Mouse (Mus musculus) hindbrain, embryonic 14.5 days (tissue): ENCODE data around the gene Zfp91. TPM values are rescaled to one million over a fixed set of nuclear protein-coding genes. Genes with fewer than 3 reads are reported as not detected.

Source experiments
- ATAC-seq: fragments of 200-750 bp; cut with Nextera tagmentation; 2 replicates; pipeline ENCODE4 v1.8.0; 2017; ENCODE audit warnings: moderate number of reproducible peaks, mild to moderate bottlenecking, moderate TSS enrichment, moderate library complexity; ENCODE audit not compliant: low FRiP score
- DNase-seq: peaks from one replicate; pipeline ENCODE4 v3.0.0-alpha.2; 2015; ENCODE audit warnings: low spot score
- H3K27ac ChIP-seq: fragments of 300-500 bp; sonication (generic); 2 replicates; pipeline ENCODE4 v1.5.1; 2014; ENCODE audit warnings: mild to moderate bottlenecking, moderate library complexity
- H3K27me3 ChIP-seq: fragments of 300-500 bp; sonication (generic); 2 replicates; pipeline ENCODE4 v1.6.1; 2014; ENCODE audit warnings: mild to moderate bottlenecking, low read length, mixed read lengths; ENCODE audit not compliant: control insufficient read depth, insufficient read depth
- H3K36me3 ChIP-seq: fragments of 300-500 bp; sonication (generic); replicated peaks from 2 replicates; pipeline ENCODE4 v1.6.1; 2014; ENCODE audit not compliant: control insufficient read depth, insufficient read depth
- H3K4me1 ChIP-seq: fragments of 300-500 bp; sonication (generic); replicated peaks from 2 replicates; pipeline ENCODE4 v1.6.1; 2014; ENCODE audit warnings: antibody characterized with exemption, low read length, mixed read lengths; ENCODE audit not compliant: control insufficient read depth, insufficient read depth
- H3K4me2 ChIP-seq: fragments of 300-500 bp; sonication (generic); replicated peaks from 2 replicates; pipeline ENCODE4 v1.6.1; 2014; ENCODE audit warnings: mild to moderate bottlenecking, moderate library complexity
- H3K4me3 ChIP-seq: fragments of 300-500 bp; sonication (generic); replicated peaks from 2 replicates; pipeline ENCODE4 v1.5.1; 2014; ENCODE audit warnings: mild to moderate bottlenecking, low read length
- H3K9ac ChIP-seq: fragments of 300-500 bp; sonication (generic); 2 replicates; pipeline ENCODE4 v1.6.1; 2014
- H3K9me3 ChIP-seq: fragments of 300-500 bp; sonication (generic); 2 replicates; pipeline ENCODE4 v1.6.1; 2016; ENCODE audit warnings: low read length; ENCODE audit not compliant: control insufficient read depth
- WGBS: fragments of 180-500 bp; shearing (Covaris S2); extraction: QIAGEN DNeasy Blood & Tissue Kit; methylation state at CpG from one replicate; pipeline ENCODE4 v1.1.7; 2014; 5-methylcytosine and 5-hydroxymethylcytosine counted together
- polyA plus RNA-seq: library from polyadenylated mRNA; unstranded; fragments of >200 nt; fragmentation: Nextera tagmentation; extraction: Ambion mirVana; gene quantifications from 2 replicates; pipeline ENCODE4 v1.2.1, GENCODE M21; 2014

The Zfp91 gene
- polyA plus RNA-seq, 1 experiment from 2014 or later = 8.5 TPM

DNA sequence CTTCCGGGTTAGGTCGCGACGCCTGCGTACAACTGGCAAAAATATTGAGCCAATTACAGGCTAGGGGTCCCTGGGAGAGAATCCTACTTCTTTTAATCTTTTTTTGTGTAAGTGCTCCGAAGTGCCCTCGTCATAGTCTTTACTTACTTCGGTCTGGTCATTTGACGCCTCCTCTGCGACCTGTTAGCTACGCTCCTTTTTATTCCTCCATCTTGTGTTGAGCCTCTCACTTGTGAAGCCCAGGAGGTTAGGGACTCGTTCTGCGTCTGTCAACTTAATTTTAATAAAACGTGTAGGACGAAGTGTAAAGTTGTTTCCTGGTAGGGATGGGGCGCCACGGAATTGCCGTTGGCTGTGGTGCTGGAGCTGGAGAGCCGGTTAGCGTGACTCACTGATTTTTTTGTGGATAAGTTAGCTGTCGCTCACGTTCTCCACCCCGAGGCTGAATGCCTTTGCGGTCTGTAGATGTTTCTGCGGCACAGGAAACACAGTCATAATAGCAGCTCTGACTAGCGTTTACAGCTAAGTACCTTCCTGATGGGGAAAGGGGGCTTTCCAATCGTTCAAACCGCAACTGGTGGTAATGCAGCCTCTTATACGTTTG lies 504 bp upstream of the Zfp91 start:
- H3K36me3 ChIP-seq = no peaks in the 10 kb centered on the region
- peak overlapping the region; percentile 56 for H3K9ac ChIP-seq
- WGBS = under 1% methylated on average over 29 of the region's 29 CpGs
- no peak; the same call in none of the 2 replicates for ATAC-seq
- H3K4me1 ChIP-seq = peaks cover 13% of the 10 kb centered on the region; the same call in 1 of the 2 replicates
- peak; percentile 57 for DNase-seq
- H3K4me3 ChIP-seq = peak overlapping the region; percentile 90
- H3K27ac ChIP-seq = peak overlapping the region; percentile 99
- no peaks in the 10 kb centered on the region for H3K27me3 ChIP-seq
- H3K9me3 ChIP-seq = no peaks in the 10 kb centered on the region
- peak overlapping the region; percentile 71 for H3K4me2 ChIP-seq

GRCm38 (mm10) chr19:12795110-12795509 lies 816 bp downstream of the Zfp91 start:
- under 1% methylated on average over 34 of the region's 63 CpGs for WGBS
- ATAC-seq = peak; percentile 41

DNA sequence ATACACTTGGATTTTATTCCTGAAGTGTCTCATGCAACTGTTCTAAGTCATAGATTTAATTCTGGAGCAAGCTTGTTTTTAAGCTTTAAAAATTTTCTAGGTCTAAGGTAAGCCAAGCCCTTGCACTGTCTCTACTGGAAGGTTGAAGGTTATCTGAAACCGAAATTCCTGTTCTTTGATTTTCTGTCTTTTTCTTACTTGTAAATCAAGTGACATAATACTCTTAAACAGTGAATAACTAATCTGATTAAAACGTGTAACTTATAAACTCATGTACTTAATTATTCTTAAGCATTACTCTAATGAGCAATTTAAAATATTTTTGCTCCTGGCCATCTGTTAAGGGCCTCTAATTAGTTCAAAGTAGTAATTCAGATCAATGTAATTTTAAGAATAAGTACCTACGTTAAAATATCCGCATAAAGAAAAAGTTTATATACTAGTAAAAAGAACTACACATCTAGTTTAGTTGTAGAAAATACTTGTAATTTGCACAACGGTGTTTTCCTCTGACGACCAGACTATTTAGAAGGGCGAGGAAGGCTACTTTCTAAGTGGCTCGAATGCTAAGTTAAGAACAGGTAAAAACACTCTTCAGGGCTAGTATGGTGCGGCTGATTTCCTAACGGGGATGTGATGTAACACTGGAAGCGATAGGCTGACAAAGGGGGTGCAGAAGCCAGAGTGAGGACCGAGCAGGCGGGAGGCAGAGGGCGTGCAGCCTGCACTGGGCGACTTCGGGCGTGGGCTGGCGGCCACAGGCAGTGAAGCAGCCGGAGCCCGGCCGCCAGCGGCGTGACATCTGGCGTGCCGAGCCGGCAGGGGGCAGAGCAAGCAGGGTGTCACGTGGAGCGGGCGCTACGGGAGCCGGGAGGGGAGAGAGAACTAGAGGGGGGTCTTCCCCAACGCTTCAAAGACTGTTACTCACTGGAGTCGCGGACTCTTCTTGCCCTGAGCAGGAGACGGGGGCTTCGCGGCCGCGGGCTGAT lies 1.6 kb downstream of the Zfp91 start:
- peak; percentile 65 for ATAC-seq
- no peaks in the 10 kb centered on the region for H3K36me3 ChIP-seq
- H3K27ac ChIP-seq = peak overlapping the region; percentile 99
- peak overlapping the region; percentile 69 for H3K4me2 ChIP-seq
- H3K9ac ChIP-seq = peak overlapping the region; percentile 95
- peaks cover 18% of the 10 kb centered on the region; the same call in 1 of the 2 replicates for H3K4me1 ChIP-seq
- 2% methylated on average over 34 of the region's 39 CpGs for WGBS
- DNase-seq = peak; percentile 84
- peak overlapping the region; percentile 90 for H3K4me3 ChIP-seq
- no peaks in the 10 kb centered on the region for H3K9me3 ChIP-seq
- no peaks in the 10 kb centered on the region for H3K27me3 ChIP-seq

More at GRCm38 (mm10) chr19:12795110-12795509, 816 bp downstream of the Zfp91 start:
- no peak for DNase-seq
- Histone ChIP-seq H3K9me3 (no peaks in the 10 kb centered on the region), H3K36me3 (no peaks in the 10 kb centered on the region), H3K27ac (peak overlapping the region; percentile 99), H3K4me3 (peak overlapping the region; percentile 90), H3K27me3 (no peaks in the 10 kb centered on the region), H3K4me2 (peak overlapping the region; percentile 69), H3K4me1 (peaks cover 18% of the 10 kb centered on the region; the same call in 1 of the 2 replicates), H3K9ac (peak overlapping the region; percentile 95)

- no peak for ATAC-seq
- no peak overlapping the region for H3K9ac ChIP-seq
Measured at GRCm38 (mm10) chr19:12792374-12792773, 3.6 kb downstream of the Zfp91 start.

DNA sequence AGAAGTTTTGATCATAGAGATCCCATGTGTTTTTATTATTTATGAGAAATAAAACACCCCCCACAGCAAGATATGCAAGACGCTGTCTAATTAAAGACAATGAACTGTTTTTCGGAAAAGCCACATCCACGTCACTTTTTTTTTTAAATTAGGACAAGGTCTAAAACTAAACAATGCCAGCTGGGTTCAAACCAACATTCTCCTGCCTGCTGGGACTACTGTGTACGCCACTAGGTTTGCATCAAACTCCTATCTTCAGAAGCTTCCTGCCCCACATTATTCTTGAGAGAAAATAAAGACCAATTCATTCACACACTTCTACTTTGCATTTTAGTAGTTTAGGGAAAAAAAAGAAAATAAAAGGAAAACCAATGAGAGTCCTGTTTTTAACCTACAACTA lies 8.2 kb downstream of the Zfp91 start:
- H3K27ac ChIP-seq = no peak overlapping the region
- WGBS = 84% methylated on average over 4 of the region's 4 CpGs
- no peak for ATAC-seq

More at GRCm38 (mm10) chr19:12792374-12792773, 3.6 kb downstream of the Zfp91 start:
- Histone ChIP-seq H3K4me2 (no peak overlapping the region), H3K4me1 (peaks cover 18% of the 10 kb centered on the region; the same call in 1 of the 2 replicates), H3K27ac (no peak overlapping the region), H3K4me3 (no peak overlapping the region), H3K9me3 (no peaks in the 10 kb centered on the region), H3K36me3 (0 out of 2 replicates have a peak, but pooled peaks cover 8% of the 10 kb centered on the region), H3K27me3 (no peaks in the 10 kb centered on the region)
- no peak for DNase-seq

GRCm38 (mm10) chr19:12786803-12787395 lies 9.0 kb downstream of the Zfp91 start:
- Histone ChIP-seq H3K4me3 (no peak overlapping the region), H3K4me2 (no peak overlapping the region), H3K9ac (no peak overlapping the region), H3K36me3 (0 out of 2 replicates have a peak, but pooled peaks cover 8% of the 10 kb centered on the region), H3K9me3 (no peaks in the 10 kb centered on the region), H3K27ac (no peak overlapping the region), H3K4me1 (peaks cover 5% of the 10 kb centered on the region; the same call in 1 of the 2 replicates), H3K27me3 (no peaks in the 10 kb centered on the region)
- DNase-seq (no peak), ATAC-seq (no peak)
- 92% methylated on average over 2 of the region's 2 CpGs for WGBS

More for the DNA sequence above, 8.2 kb downstream of the Zfp91 start:
- no peak overlapping the region for H3K9ac ChIP-seq
- H3K4me1 ChIP-seq = peaks cover 5% of the 10 kb centered on the region; the same call in 1 of the 2 replicates
- H3K9me3 ChIP-seq = no peaks in the 10 kb centered on the region
- H3K4me3 ChIP-seq = no peak overlapping the region
- no peak for DNase-seq
- H3K27me3 ChIP-seq = no peaks in the 10 kb centered on the region
- 0 out of 2 replicates have a peak, but pooled peaks cover 8% of the 10 kb centered on the region for H3K36me3 ChIP-seq
- H3K4me2 ChIP-seq = no peak overlapping the region

GRCm38 (mm10) chr19:12780437-12780836 lies 15.5 kb downstream of the Zfp91 start:
- H3K36me3 ChIP-seq = peaks cover 20% of the 10 kb centered on the region
- H3K4me1 ChIP-seq = no peaks in the 10 kb centered on the region
- H3K4me2 ChIP-seq = no peak overlapping the region
- ATAC-seq (no peak), DNase-seq (no peak)
- no peaks in the 10 kb centered on the region for H3K9me3 ChIP-seq
- H3K27ac ChIP-seq = no peak overlapping the region
- H3K27me3 ChIP-seq = no peaks in the 10 kb centered on the region
- H3K4me3 ChIP-seq = no peak overlapping the region
- no peak overlapping the region for H3K9ac ChIP-seq

- ATAC-seq (no peak), DNase-seq (no peak)
- H3K27me3 ChIP-seq = no peaks in the 10 kb centered on the region
- H3K4me1 ChIP-seq = no peaks in the 10 kb centered on the region
- H3K27ac ChIP-seq = no peak overlapping the region
- no peak overlapping the region for H3K4me2 ChIP-seq
- no peak overlapping the region for H3K4me3 ChIP-seq
- H3K9me3 ChIP-seq = no peaks in the 10 kb centered on the region
- peaks cover 67% of the 10 kb centered on the region for H3K36me3 ChIP-seq
- 92% methylated on average over 5 of the region's 5 CpGs for WGBS
- no peak overlapping the region for H3K9ac ChIP-seq
Measured at GRCm38 (mm10) chr19:12770888-12771287, 25.0 kb downstream of the Zfp91 start.

DNA sequence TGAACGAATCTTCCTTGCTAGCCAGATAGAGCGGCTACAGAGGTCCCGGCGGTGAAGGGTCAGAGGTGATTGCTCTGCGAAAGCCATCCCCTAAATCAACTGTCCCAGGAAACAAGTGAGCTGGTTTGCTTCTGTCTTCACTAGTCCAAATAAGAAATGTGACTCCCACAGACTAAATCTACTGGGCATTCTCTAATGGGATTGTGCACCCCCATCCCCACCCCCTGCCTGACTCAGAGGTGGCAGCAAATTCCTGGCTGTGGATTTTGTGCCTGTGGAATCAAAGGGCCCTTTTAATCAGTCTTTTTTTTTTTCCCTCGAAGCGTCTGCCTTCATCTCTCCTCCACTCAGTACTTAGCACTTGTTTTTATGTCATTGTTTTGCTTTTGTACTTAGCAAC lies 30.6 kb downstream of the Zfp91 start, which contains the start of gene Cntf:
Cntf (minus strand) TSS at position 325 of the 400 bp plus-strand sequence.
- no peak for DNase-seq
- ATAC-seq = no peak
- peaks cover 58% of the 10 kb centered on the region for H3K36me3 ChIP-seq
- H3K4me1 ChIP-seq = no peaks in the 10 kb centered on the region
- H3K9me3 ChIP-seq = no peaks in the 10 kb centered on the region
- 61% methylated on average over 7 of the region's 7 CpGs for WGBS
- H3K4me3 ChIP-seq = no peak within 1 kb of the TSS
- H3K27me3 ChIP-seq = no peaks in the 10 kb centered on the region
- H3K9ac ChIP-seq = no peak within 1 kb of the TSS
- H3K4me2 ChIP-seq = no peak within 1 kb of the TSS
- no peak within 1 kb of the TSS for H3K27ac ChIP-seq
